Mouse (Mus musculus) small intestine, adult 2 months (tissue): ENCODE measurements around the gene Pard3. TPM values are rescaled to one million over a fixed set of nuclear protein-coding genes. Genes with fewer than 3 reads are reported as not detected.

Experiments used
- H3K27ac ChIP-seq: fragments of 200-500 bp; 2 replicates; pipeline ENCODE4 v1.5.1; 2012; ENCODE audit warnings: low read depth, low read length, control low read depth, inconsistent platforms; ENCODE audit not compliant: insufficient read depth
- H3K27me3 ChIP-seq: fragments of 200-500 bp; 2 replicates; pipeline ENCODE4 v1.6.1; 2012; ENCODE audit warnings: mild to moderate bottlenecking, moderate library complexity, low read length, inconsistent platforms; ENCODE audit not compliant: control insufficient read depth, insufficient read depth
- H3K36me3 ChIP-seq: fragments of 200-500 bp; 2 replicates; pipeline ENCODE4 v1.6.1; 2012; ENCODE audit warnings: mild to moderate bottlenecking, low read length, control low read depth, inconsistent platforms; ENCODE audit not compliant: control insufficient read depth, insufficient read depth
- H3K4me1 ChIP-seq: fragments of 200-500 bp; 2 replicates; pipeline ENCODE4 v1.6.1; 2012; ENCODE audit warnings: low read length, inconsistent platforms, mixed read lengths; ENCODE audit not compliant: control insufficient read depth, insufficient read depth, insufficient read length
- H3K4me3 ChIP-seq: fragments of 200-500 bp; 2 replicates; pipeline ENCODE4 v1.5.1; 2012; ENCODE audit warnings: low read depth, mild to moderate bottlenecking, control low read depth, inconsistent platforms, low read length, moderate library complexity
- CTCF ChIP-seq: fragments of 200-500 bp; IDR thresholded peaks from 2 replicates; pipeline ENCODE4 v1.5.1; 2012; ENCODE audit warnings: low read depth, mild to moderate bottlenecking, control low read depth, inconsistent platforms, low read length, moderate library complexity, mixed read lengths; ENCODE audit not compliant: insufficient replicate concordance, insufficient read length; ENCODE audit errors: extremely low read depth
- POLR2A ChIP-seq: fragments of 200-500 bp; IDR thresholded peaks from 2 replicates; pipeline ENCODE4 v1.6.1; 2012; ENCODE audit warnings: low read depth, mild to moderate bottlenecking, control low read depth, inconsistent platforms, low read length, moderate library complexity
- WGBS: fragments of 180-500 bp; shearing (Covaris S2); methylation state at CpG from one replicate; pipeline ENCODE4 v1.1.7; 2018; 5-methylcytosine and 5-hydroxymethylcytosine counted together
- polyA plus RNA-seq: library from polyadenylated mRNA; depleted of rRNA; stranded (reverse); fragments of >200 nt; gene quantifications from 2 replicates; pipeline ENCODE4 v1.2.3, GENCODE M21; 2012

Gene Pard3
- polyA plus RNA-seq, 1 experiment = 52.9 TPM

GRCm38 (mm10) chr8:127082486-127082885, 18.8 kb downstream of the Pard3 start:
- Histone ChIP-seq H3K27me3 (no peaks in the 10 kb centered on the region), H3K36me3 (no peaks in the 10 kb centered on the region), H3K4me1 (peaks cover 8% of the 10 kb centered on the region; the same call in 1 of the 2 replicates), H3K27ac (no peak overlapping the region), H3K4me3 (no peak overlapping the region)
- TF ChIP-seq POLR2A = no peak
- no peak for TF ChIP-seq CTCF
- WGBS = 84% methylated on average over 2 of the region's 2 CpGs

GRCm38 (mm10) chr8:127084565-127084964, 20.9 kb downstream of the Pard3 start:
- no peak overlapping the region for H3K4me3 ChIP-seq
- no peak for TF ChIP-seq CTCF
- TF ChIP-seq POLR2A = no peak
- no peaks in the 10 kb centered on the region for H3K36me3 ChIP-seq
- 59% methylated on average over 6 of the region's 6 CpGs for WGBS
- no peaks in the 10 kb centered on the region for H3K27me3 ChIP-seq
- H3K27ac ChIP-seq = no peak overlapping the region
- no peaks in the 10 kb centered on the region for H3K4me1 ChIP-seq

GRCm38 (mm10) chr8:127087434-127087833, 23.7 kb downstream of the Pard3 start:
- H3K36me3 ChIP-seq = no peaks in the 10 kb centered on the region
- no peak overlapping the region for H3K27ac ChIP-seq
- no peak overlapping the region for H3K4me3 ChIP-seq
- WGBS = 38% methylated on average over 1 of the region's 1 CpGs
- H3K27me3 ChIP-seq = no peaks in the 10 kb centered on the region
- TF ChIP-seq CTCF = no peak
- no peak for TF ChIP-seq POLR2A
- peaks cover 7% of the 10 kb centered on the region for H3K4me1 ChIP-seq

GRCm38 (mm10) chr8:127088372-127088771, 24.7 kb downstream of the Pard3 start:
- no peaks in the 10 kb centered on the region for H3K36me3 ChIP-seq
- peaks cover 7% of the 10 kb centered on the region for H3K4me1 ChIP-seq

GRCm38 (mm10) chr8:127089021-127089420, 25.3 kb downstream of the Pard3 start:
- TF ChIP-seq POLR2A = no peak
- TF ChIP-seq CTCF = no peak

More at GRCm38 (mm10) chr8:127088372-127088771, 24.7 kb downstream of the Pard3 start:
- Histone ChIP-seq H3K27me3 (no peaks in the 10 kb centered on the region), H3K27ac (no peak overlapping the region), H3K4me3 (no peak overlapping the region)
- 33% methylated on average over 9 of the region's 9 CpGs for WGBS
- TF ChIP-seq POLR2A = no peak
- no peak for TF ChIP-seq CTCF

GRCm38 (mm10) chr8:127090435-127090834, 26.7 kb downstream of the Pard3 start:
- Histone ChIP-seq H3K36me3 (no peaks in the 10 kb centered on the region), H3K4me3 (no peak overlapping the region), H3K4me1 (peaks cover 7% of the 10 kb centered on the region), H3K27me3 (no peaks in the 10 kb centered on the region), H3K27ac (no peak overlapping the region)
- WGBS = 61% methylated on average over 4 of the region's 4 CpGs
- TF ChIP-seq CTCF (no peak), POLR2A (no peak)

More at GRCm38 (mm10) chr8:127089021-127089420, 25.3 kb downstream of the Pard3 start:
- H3K27ac ChIP-seq = no peak overlapping the region
- 43% methylated on average over 8 of the region's 8 CpGs for WGBS
- H3K36me3 ChIP-seq = no peaks in the 10 kb centered on the region
- no peaks in the 10 kb centered on the region for H3K27me3 ChIP-seq
- H3K4me3 ChIP-seq = no peak overlapping the region
- H3K4me1 ChIP-seq = peaks cover 7% of the 10 kb centered on the region

GRCm38 (mm10) chr8:127091936-127092335, 28.2 kb downstream of the Pard3 start:
- Histone ChIP-seq H3K36me3 (no peaks in the 10 kb centered on the region), H3K27me3 (no peaks in the 10 kb centered on the region), H3K27ac (no peak overlapping the region), H3K4me1 (peaks cover 7% of the 10 kb centered on the region), H3K4me3 (no peak overlapping the region)
- 92% methylated on average over 3 of the region's 3 CpGs for WGBS
- no peak for TF ChIP-seq POLR2A
- TF ChIP-seq CTCF = no peak
